Mouse (Mus musculus) mesoderm, embryonic 11.5 days (tissue): ENCODE measurements around the gene Ltv1.
A peak's percentile ranks its signal among the peaks of the same experiment; 100 is the strongest.

Experiments
- DNase-seq: peaks from one replicate; pipeline ENCODE4 v3.0.0-alpha.2; 2012; ENCODE audit warnings: low read depth, low spot score

Ltv1 gene

GRCm38 (mm10) chr10:13192731-13193351 is at the start of gene Ltv1:
TSS of gene Ltv1 (minus strand) at chr10:13193168.
- peak; percentile 92 for DNase-seq

DNA sequence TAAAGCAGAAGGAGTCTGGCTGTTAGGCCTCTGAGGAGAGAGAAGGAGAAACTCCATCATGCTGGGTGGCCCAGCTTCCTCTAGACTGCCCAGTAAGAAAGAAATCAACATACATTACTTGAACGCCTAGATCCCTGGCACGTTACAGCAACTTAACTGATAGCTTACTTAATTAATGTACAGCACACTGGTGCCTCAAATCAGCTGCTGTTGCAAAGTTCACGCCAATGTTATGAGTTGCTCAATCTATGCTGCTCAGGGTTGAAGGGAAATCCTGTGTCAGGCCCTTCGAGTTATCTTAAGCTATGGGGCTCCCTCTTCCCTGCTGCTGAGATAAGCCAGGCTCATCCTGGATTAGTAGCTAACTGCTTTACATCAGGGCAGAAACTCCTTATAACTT is 47.5 kb upstream of the Ltv1 start:
- no peak for DNase-seq

GRCm38 (mm10) chr10:13238188-13238587 is 45.2 kb upstream of the Ltv1 start:
- DNase-seq, result no peak

- DNase-seq, result no peak
Measured at GRCm38 (mm10) chr10:13236866-13237265, 43.9 kb upstream of the Ltv1 start.

- no peak for DNase-seq
Measured at GRCm38 (mm10) chr10:13234503-13234902, 41.5 kb upstream of the Ltv1 start.

GRCm38 (mm10) chr10:13233941-13234340 is 41.0 kb upstream of the Ltv1 start:
- DNase-seq, result no peak

- DNase-seq, result no peak
Measured at GRCm38 (mm10) chr10:13233143-13233622, 40.2 kb upstream of the Ltv1 start.

- no peak for DNase-seq
Measured at GRCm38 (mm10) chr10:13232443-13233142, 39.6 kb upstream of the Ltv1 start.

GRCm38 (mm10) chr10:13230716-13231115 is 37.7 kb upstream of the Ltv1 start:
- no peak for DNase-seq

- no peak for DNase-seq
Measured at GRCm38 (mm10) chr10:13225377-13226063, 32.6 kb upstream of the Ltv1 start.

- no peak for DNase-seq
Measured at GRCm38 (mm10) chr10:13222135-13222534, 29.2 kb upstream of the Ltv1 start.

DNA sequence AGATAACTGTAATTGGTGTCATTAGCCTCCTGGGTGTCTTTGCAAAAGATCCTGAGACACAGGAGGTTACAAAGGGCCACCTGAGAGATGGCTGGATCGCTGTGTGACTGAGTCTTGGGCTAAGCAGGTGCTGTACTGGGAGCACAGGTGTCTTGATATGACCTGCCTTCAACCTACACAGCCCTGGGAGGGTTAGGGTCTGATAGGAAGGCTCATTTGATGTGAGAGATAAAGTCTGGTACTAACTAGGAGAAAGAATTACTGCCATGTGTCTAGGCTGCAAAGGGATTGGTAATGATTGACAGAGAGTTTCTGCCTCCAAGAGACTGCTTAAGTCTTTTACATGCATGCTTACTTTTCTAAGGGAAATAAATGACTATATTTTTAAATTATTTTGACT is 27.1 kb upstream of the Ltv1 start:
- no peak for DNase-seq

- DNase-seq, result no peak
Measured at GRCm38 (mm10) chr10:13213956-13214355, 21.0 kb upstream of the Ltv1 start.

- DNase-seq, result no peak
Measured at GRCm38 (mm10) chr10:13212829-13213228, 19.9 kb upstream of the Ltv1 start.

GRCm38 (mm10) chr10:13212326-13212725 is 19.4 kb upstream of the Ltv1 start:
- no peak for DNase-seq

DNA sequence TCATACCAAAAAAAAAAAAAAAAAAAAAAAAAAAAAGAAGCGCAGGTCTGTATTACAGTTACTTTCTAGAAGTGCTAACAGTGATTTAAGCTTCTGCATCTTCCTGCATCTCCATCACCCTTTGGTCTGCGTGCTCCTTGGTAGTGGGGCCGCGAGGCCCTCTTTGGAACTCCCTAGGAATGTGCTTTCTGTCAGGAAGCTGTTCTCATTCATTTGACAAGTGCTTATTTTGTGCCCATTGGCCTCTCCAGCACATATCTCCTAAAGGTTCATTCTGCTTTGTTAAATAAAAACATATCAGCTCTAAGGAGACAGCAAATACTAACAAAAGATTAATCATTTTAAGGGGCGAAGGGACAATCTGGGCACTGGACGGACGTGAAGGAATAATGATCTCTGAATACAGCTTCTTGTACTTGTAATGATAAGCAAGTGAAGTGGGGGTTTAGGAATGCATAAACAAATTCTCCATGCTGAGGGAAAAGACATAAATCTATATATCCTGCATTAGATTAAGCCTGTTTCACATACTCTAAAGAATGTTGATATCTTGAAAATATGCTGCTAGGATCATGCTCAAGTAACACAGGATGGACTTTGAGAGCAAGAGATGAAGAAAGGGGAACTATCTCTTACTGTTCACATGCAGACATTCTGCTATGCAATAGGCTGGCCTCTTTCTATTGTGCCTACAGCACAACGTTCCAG is 17.1 kb upstream of the Ltv1 start:
- peak; percentile 27 for DNase-seq

DNA sequence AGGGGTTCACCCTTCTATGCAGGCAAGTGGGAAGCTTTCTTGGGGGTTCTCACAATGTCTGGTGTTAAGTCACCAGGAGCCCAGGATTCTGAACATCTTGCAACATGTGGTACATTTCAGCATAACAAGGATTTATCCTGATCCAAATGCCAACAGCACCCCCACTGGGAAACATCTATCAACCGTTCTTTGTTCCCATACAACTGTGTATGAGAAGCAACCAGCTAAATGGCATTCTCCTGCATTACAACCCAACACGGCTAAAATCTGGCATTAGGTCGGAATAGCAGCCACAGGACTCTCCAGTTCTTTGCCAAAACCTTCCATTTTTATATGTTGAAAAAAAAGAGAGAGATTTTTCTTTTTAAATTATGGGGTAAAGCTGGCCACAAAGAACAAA is 16.5 kb upstream of the Ltv1 start:
- DNase-seq, result peak; percentile 19

DNA sequence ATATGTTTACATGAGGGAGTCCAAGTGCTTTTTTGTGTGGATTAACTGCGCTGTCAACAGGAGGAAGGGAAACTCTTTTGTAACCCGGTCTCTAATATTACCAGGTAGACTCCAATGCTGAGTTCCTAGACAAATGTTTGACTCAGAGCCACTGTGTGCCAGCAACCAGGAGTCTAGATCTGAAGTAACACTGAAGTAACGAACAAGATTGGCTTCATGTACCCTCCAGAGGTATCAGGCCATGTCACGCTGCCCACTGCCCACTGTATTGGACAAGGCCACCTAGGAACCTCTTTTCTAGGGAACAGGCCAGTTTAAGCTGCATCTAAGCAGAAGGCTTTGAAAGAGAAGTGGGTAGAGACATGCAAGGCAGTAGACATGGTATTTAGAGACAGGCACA is 16.1 kb upstream of the Ltv1 start:
- no peak for DNase-seq

DNA sequence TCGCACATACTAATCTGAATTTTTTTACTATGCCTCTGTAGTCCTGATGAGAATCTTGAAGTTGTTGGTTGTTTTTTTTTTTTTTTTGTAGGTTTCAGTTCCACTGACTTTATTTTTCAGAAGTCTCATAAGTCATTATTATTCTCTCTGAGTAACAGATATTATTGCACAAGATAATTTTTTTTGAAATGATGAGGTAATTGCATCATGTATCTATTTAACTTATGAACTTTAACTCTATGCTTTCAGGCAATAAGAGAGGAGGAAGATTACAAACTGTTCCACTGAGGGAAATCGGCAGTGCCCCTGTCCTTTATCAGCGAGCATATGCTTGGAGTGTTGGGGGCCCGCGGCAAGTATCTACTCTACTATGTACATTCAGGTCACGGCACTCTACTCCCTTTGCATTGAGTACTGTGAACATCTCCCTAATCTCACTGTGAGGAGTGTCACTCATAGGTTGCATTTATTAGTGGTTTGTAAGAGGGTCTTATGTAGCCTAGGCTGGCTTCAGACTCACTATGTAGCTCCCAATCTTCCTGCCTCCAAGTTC is 8.8 kb upstream of the Ltv1 start:
- DNase-seq, result no peak

GRCm38 (mm10) chr10:13200862-13201261 is 7.9 kb upstream of the Ltv1 start:
- DNase-seq, result no peak

DNA sequence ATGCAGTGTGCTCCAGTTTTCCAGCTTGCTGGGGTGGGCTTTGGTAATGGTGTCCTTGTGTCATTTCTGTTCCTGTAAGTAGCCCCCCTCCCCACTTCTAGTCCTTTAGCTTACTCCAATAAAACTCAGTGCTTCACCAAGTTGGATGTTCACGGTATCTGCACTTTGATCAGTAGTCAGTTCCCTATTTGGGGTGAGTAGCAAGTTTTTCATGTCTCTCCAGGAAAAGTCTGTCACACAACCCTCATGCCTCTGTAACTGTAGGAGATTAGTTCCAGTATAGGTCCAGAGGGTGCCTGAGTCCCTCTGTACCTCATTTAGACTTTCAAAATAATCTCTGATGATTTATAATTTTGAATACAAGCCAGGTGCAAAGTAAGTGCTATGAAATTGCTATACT is 6.3 kb upstream of the Ltv1 start:
- DNase-seq, result no peak
